Mouse (Mus musculus) hindlimb bud, embryonic 11.5 days (tissue): ENCODE results near the gene Olfr1564.
"Not testable (repeated sequence)": the region's sequence is repeated elsewhere in the genome, so short reads cannot be mapped to it uniquely, and the experiment has no call there.

ENCODE experiments used
- DNase-seq: peaks from one replicate; pipeline ENCODE4 v3.0.0-alpha.2; 2012; ENCODE audit warnings: low read depth, low spot score; ENCODE audit errors: extremely low spot score

Gene Olfr1564

GRCm38 (mm10) chr17:33221590-33221989, at the start of gene Olfr1564:
Olfr1564 (minus strand) TSS chr17:33221690.
- no peak for DNase-seq

GRCm38 (mm10) chr17:33268907-33269306, 47.4 kb upstream of the Olfr1564 start:
- no peak for DNase-seq

GRCm38 (mm10) chr17:33264376-33264775, 42.9 kb upstream of the Olfr1564 start, which contains the start of gene Olfr63:
Olfr63 (plus strand) TSS chr17:33264676.
- DNase-seq, result no peak

- not testable (repeated sequence) for DNase-seq
Measured at GRCm38 (mm10) chr17:33255319-33255657, 33.8 kb upstream of the Olfr1564 start.

- not testable (repeated sequence) for DNase-seq
Measured at GRCm38 (mm10) chr17:33254530-33255318, 33.2 kb upstream of the Olfr1564 start, which contains the start of gene Zfp955a. Zfp955a (minus strand) TSS chr17:33255145.

GRCm38 (mm10) chr17:33236646-33237045, 15.2 kb upstream of the Olfr1564 start:
- not testable (repeated sequence) for DNase-seq

- not testable (repeated sequence) for DNase-seq
Measured at GRCm38 (mm10) chr17:33191002-33191401, 30.5 kb downstream of the Olfr1564 start, which contains the start of gene Olfr239. Olfr239 (plus strand) TSS chr17:33191302.

- not testable (repeated sequence) for DNase-seq
Measured at GRCm38 (mm10) chr17:33168147-33168546, 53.3 kb downstream of the Olfr1564 start, which contains the start of gene Olfr55. Olfr55 (plus strand) TSS chr17:33168447.
